Mouse (Mus musculus) natural killer cell, adult 2 months (primary cell): ENCODE results near the gene Slco3a1.

Source experiments
- DNase-seq, 2 experiments: peaks; one replicate each; pipeline ENCODE4 v3.0.0; 2022; ENCODE audit warnings: low spot score in 2 of 2

Slco3a1 gene

DNA sequence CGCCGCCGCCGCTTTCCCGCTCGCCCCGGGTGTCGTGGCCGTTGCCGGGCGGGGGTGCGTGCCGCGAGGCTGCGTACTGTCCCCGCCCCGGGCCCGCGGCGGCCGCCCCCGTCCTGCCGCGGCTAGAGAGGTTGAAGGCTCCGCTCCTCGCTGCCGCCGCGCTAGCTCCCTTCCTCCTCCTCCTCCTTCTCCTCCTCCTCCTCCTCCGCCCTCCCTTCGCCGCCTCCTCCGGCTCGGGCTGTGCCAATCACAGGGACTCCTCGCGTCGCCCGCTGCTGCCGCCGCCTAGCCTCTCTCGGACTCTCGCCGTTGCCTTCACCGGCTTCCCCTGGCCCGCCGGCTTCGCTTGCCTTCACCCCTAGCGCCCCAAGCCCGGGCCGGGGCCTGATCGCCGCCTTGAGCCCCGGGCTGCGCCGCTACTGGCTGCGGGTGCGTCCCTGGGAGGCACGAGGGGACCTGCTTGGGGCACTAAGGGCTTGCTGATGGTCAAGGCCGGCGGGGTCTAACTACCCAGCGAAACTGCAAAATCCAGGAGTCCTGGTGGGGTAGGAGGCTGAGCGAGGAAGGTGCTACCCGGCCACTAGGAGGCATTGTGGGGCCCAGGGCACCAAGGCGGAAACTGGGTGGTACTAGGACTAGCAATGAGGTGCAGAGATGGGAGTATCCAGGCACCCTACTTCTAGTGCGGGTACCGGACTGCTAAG is at the start of gene Slco3a1:
Gene Slco3a1, minus strand, starts transcription at position 173 of the 704 bp plus-strand sequence.
- peak; percentile 31 to 45 for DNase-seq

DNA sequence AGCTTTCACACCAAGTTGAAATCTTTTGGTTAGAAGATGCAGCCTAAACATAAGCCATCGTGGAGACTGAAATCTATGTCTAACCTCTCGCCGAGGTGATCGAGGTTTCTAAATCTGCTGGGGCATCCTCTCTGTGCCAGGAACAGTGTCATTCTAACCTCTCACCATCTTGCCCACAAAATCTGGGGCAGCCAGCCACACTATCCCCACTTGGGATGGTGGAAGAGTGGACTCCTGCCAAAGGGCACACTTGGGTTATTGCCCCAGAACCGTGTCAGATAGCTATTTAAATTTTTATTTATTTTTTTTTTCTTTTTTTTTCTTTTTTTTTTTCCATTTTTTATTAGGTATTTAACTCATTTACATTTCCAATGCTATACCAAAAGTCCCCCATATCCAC is 46.4 kb upstream of the Slco3a1 start:
- no peak for DNase-seq

DNA sequence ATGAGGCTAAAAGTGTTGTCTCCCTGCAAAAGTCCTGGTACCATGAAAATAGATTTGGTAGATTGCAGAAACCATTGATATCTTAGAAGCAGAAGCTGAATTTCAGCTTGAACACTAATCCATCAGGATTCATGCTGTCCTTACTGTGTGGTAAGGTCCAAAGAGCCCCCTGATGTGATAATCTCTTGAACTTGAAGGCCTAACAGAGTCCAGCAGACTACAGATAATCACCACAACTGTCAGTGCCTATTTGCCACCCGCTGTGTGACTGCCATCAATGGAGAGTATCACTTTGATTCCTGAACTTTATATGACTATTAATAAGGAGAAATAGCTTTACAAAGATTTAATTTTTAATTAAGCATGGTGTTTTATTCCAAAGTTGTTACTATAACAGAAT is 24.8 kb upstream of the Slco3a1 start:
- DNase-seq: no peak

DNA sequence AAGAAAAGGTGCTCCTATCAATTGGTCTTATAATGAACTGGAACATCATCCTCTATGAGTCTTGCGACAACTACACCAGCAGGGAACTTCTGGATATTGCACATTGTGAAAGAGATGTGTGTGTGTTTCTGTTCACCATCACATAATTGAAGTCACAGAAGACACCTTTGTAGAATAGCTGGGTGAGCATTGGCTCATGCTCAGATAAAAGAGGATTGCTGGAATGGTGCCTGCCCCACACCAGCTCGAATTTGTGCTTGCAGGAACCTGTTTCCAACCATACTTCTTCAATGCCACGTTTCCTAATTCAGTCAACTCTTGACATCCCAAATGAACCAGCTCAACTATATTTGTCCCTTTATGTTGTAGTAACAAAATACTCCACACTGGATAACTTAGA is 21.1 kb upstream of the Slco3a1 start:
- DNase-seq: no peak

DNA sequence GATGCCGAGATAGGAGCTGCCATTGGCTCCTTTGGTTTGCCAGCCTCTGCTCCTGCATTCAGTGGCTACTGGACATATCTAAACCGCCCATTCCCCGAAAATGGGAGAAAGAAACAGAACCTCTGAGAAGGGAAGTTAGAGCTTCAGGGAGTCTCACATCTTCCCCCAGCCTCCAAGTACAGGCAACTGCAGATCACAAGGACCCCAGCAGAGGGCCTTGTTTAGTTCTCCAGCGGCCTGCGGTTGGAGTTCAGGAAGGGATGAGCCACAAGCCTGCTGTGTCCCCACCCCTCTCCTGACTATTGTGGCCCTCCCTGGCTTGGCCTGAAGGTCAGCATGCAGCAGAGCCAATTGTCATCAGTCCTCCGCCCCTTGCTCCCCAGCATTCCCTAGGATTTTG is 836 bp upstream of the Slco3a1 start:
- DNase-seq: no peak

DNA sequence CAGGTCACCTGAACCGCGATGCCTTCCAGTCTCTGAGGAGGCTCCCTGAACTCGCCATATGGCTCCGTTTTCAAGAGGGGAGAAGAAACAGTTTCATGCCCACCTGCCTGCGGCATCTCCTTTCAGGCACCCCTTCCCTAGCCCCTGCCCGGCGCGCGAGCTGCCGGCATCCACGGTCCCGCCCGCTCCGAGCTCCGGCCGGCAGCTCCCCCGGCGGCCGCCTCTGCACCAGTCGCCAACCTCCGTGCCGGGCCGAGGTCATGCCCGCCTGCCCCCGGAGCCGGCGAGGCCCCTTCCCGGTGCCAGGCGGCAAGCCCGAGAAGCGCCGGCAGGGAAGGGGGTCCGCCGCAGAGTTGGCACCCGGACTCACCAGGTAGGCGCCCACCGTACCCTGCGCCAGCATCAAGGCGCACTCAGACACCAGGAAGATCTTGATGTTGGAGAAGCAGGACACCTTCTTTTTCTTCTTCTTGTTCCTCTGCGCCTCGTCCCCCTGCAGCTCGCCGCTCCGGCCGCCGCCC is 479 bp downstream of the Slco3a1 start:
- no peak for DNase-seq

DNA sequence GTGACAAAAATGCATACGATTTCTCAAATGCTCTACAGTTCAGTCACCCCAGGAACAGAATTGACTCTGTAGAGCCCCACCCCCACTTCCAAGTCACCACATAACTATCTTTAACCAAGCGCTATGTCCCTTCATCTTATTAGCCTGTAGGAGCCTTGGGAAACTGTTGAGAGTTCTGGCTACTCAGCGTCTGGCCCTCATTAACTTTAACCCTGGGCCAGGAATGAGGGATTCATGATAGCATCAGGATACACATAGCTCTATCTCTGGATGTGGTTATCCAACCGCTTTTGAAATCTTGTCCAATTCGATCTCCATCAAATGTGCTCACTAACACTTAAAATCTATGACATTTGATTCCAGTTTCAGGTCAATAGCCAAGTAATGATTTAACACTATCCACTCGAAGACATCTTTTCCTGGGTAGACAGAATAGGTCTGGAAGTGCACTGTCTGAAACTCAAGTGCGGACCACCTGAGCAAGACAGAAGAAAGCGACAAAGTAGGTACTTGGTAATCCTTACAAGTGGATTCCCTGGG is 1.4 kb downstream of the Slco3a1 start:
- DNase-seq: no peak

DNA sequence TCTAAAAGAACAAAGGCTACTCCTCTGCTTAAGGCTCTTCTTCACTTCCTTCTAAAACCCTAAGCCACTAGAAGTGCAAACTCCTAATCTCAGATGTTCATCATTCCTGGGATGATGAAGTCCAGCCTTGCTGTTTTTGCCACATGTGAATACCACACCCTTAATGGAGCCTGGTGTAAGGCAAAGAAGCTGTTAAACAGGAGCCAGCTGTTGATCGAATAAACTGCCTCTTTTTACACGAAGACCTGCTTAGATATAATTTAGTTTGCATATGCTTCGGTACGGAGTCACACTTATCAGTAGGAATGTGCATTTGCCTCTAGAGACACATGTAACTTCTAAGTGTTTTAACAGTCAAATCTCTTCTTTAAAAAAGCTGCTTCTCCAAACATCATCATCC is 2.0 kb downstream of the Slco3a1 start:
- DNase-seq: no peak

DNA sequence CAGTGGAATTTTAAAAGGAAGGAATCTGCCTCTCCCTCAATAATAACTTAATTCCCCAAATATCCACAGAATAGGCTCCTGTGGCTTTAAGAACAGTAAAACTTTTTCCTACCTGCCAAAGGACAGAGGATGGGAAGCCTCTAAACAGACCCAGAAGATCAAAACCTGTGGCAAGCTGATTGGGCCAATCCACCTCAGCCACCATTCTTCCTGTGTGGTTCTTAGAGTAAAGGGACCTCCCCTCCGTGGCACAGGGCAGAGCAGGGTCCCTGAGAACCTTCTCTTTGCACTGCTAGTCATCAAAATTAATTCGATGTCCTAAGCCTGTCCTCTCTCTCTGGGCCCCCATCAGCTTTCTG is 2.6 kb downstream of the Slco3a1 start:
- no peak for DNase-seq

DNA sequence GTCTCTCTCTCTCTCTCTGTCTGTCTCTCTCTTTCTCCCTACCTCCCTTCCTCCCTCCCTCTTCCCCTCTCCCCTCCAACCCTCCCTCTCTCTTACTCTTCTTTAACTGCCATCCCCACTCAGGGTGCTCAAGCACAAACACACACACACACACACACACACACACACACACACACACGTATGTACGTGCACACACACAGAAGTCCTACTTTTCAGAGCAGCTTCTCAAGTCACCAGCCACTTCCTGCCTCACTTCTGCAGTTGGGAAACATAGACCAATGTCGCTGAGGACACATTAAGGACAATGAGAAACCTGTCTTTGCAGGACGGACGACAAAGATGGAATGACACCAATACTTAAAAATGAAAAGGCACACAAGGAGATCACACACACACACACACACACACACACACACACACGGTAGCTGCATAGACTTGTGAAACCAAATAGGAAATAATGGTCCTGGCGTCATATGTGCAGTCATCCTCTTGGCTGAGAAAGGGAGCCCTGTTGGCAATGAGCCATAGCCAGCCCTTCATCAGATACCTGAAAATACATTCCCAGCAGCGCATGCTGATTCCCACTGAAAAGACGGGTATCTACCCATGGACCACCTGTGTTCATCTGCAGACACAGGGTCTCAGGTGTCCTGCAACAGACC is 3.1 kb downstream of the Slco3a1 start:
- DNase-seq: no peak

DNA sequence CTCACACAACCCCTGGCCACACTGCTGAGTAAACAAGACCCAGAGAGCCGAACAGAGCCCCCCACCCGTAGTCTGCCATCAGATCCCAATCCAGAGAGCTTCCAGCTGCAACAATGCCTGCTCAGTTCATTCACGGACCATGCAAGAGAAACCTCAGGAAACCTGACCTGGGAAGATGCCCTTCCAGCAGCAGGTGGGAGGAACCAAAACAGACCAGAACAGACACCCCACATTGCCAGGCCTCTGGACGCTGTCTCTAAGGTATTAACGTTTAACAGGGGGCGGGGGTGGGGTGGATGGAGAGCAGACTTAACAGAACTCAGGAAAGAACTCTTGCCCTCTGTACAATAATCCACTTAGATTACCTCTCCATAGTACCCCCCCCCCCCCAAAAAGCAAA is 4.9 kb downstream of the Slco3a1 start:
- DNase-seq: no peak

DNA sequence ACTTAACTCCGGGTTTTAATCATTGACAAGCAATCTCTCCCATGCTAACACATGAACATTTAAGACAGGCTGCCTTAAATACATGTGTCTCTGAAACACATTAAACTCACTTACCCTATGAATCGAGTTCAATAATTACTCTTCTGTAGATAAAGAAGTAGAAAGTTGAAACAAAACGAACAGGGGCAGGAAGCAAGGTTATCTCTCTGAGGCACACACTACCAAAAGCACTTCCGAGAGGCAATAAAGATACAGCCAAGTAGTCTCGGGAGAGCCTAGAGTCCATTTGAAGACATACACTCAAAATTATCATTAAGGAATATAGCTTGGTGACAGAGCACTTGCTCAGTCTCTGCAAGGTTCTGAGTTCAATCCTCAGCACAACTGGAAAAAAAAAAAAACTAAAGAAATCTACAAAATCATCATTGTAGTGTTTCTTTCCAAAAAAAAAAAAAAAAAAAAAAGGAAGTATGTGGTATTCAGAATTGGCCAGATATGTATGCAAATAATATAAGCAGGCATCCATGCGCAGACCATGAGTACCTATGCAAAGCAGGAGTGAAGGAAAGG is 5.5 kb downstream of the Slco3a1 start:
- no peak for DNase-seq

DNA sequence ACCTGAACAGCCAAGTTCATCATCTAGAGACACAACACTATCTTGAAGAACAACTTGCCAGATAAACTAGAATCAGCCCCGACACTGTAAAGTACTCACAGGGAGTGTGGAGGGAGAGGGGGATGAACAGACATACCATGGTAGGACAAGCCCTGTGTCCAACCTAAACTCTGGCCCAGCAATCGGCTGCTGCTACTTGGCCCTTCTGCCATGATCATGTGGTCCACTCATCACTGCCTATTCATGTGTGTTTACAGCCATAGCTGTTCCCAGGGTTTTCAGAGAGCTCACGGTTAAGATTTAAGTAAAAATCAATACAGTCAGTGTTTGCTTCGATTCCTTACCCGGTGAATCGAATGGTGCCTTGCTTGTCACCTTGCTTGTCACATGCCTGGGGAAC is 7.9 kb downstream of the Slco3a1 start:
- no peak for DNase-seq

DNA sequence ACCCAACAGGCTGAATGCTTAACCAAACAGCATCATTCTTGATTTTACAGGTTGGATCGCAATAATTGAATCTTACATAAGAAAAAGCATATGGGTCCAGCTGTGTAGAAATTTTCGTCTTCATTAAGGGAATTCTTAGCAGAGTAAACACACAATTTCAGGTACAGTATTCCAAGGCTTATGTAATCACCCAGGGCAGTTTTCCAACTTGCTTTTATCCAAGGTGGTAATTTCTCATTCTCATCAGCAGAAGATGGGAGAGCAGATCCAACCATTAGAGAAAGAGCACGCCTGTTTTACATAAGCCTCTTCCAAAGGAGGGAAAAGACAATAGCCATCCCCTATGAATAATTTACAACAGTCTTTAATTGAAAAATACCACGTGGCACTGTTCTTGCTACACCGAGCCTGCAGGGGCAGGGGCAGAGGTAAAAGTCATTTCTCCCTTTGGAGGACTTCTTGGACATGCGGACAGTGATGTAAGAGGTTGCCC is 9.0 kb downstream of the Slco3a1 start:
- no peak for DNase-seq

DNA sequence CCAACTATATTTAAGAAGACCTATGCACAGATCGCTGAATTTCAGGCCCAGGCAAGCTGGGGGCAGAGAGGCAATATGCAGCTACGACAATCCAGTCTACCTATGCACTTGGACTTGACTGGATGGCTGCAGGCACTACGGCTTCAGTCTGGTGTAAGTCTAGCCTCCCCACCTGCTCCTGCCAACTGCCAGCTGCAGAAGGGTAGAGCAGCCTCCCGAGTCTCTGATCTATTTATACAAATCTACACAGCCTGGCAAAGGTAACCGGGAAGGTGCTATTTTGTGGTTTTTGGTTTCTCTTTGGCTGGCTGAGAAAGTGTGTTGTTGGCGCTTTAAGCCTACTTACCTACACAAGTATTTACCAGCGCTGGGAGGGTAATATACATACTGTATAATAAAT is 10.3 kb downstream of the Slco3a1 start:
- DNase-seq: no peak

DNA sequence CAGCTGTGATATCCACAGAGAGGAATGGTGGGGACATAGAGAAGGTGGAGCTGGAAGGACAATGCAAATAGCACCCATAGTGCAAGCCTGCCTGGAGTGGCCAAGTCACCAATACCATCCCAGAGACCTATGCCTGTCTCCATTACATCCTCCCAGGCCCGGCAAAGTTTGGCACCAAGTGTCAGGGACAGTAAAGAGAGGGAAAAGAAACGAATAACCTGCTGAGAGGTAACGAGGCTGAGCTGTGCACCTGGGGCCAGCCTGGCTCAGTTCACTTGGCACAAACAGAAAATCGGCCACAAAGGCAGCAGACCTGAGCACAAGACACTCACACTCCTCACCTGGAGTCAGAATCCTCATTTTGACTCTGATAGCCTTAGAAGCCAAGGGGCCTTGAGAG is 12.6 kb downstream of the Slco3a1 start:
- no peak for DNase-seq

DNA sequence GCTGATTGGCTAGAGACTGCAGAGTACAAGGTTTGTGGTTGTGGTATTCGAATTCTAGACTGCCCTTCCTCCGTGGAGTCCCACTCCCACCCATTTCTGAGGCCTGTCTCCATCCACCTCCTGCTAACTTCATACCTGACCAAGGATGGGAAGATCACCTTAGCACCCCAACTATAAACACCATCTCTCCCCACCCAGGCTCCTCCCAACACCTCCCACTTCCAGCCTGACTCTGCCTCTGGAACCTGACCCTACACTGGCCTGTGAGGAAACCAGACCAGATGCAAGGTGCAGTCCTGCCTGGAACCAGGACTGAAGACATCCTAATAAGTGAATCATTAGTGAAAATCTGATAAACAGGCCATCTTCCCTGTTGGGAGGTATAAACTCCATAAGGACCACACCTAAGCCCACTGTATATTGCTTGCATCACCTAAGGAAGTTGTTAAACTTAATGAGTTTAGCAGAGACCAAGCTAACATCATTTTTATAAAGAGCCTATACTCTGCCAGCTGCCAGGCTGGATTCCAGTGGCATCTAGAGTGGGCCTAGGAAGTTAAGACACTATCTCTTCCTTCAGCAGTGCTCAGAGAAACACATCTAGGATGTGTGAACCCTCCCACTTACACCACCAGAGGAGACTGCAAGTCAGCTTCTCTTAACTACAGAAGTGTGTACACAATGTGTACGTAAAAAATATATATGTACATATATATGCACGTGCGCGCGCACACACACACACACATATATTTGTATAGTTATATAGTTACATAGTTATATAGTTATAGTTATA is 13.5 kb downstream of the Slco3a1 start:
- DNase-seq: no peak

DNA sequence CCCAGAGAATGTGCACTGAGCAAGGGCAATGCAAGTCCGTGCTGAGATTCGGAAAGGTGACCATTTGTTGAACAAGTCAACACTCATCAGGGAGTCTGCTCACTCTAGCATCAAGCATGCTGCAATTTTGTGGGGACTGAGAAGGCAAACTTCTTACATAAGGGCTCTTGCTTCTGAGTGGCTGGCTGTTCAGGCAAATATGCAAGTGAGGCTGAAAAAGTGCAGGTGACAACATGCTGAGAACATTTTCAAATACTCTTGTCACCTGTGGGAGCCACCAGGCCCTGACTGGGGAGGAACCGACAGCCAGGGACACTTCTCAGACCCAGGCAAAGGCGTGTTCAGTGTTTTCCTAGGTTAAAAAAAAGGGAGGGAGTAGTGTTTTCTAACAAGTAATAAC is 18.4 kb downstream of the Slco3a1 start:
- DNase-seq: no peak

DNA sequence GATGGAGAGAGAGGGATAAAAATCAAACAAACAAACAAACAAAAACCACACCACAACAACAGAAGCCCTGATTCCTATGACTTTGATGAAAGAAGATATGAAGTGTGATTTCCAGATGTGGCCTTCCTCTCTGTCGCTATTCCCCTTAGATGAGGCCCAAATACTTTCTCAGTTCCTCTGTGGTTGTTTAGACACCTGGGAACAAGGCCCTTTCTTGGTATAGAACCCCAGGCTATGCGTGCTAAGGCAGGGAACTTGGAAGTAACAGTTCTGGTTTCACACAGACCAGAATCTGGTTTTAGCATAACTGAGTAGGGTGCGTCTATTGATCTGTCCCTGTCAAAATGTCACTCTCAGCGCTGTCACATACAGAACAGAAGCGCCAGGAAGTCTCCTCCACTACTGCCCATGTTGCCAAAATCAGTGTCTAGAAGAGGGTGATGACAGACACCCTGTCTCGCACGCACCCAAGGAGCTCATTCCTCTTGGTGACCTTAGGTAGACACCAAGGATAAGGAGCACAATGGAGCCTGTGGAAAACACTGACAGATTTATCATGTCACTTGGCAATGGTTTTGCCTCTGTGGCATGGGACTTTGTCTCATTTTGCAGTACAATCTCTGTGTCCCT is 23.0 kb downstream of the Slco3a1 start:
- no peak for DNase-seq

DNA sequence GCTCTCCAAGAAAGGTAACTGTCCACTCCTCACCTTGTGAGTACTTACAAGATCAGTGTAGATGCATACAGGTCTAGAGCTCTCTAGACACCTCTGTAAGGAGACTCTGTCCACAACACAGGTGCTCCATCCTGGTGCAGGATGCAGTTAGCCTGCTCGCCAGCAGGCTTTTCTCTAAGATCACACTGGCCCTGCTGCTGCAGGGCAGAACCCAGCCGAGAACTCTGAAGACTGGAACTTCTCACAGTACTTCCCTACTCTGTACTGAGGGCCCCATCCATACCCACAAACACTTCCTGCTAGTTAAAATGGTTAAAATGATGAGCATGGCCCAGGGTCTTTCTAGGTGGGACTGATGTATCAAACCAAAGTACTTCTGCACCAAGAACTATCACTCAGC is 24.7 kb downstream of the Slco3a1 start:
- DNase-seq: no peak

DNA sequence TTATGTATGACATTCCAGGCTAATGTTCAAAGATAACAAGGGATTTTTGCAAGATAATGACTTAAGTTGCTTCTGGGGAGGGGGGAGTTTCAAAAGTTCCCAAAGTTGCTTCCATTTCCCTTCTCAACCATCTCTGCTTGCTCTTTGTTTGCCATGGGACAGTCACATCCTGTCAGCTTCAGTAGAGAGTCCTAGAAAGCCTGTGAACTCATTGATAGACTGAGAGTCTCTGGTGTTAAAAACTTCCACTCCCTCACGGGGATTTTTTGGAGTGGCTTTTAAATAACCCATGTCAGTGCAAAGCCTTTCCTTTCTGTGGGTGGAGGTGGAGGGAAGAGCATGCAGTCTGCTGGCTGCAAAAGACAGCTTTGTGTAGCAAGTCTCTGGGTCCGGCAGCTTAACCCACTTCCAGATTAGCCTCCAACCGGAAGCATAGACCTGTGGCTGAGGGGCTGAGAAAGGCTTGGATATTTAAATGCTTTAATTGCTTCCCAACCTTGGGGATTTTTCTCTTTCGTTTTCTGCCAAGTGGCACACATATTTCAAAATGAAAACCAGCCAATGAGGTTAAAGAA is 25.3 kb downstream of the Slco3a1 start:
- DNase-seq: no peak
